Mouse (Mus musculus): Measurements from ENCODE around the gene Tns1. TPM values are rescaled to one million over a fixed set of nuclear protein-coding genes. Genes with fewer than 3 reads are reported as not detected.

The Tns1 gene
- total and polyA plus RNA-seq, 3 experiments = 0.11 TPM; not detected in 2

- no peak overlapping the region for H3K9ac ChIP-seq (ENCODE audit: control insufficient read depth, low read depth, low read length, poor library complexity, severe bottlenecking)
- H3K27me3 ChIP-seq (ENCODE audit: control insufficient read depth in 1 of 2, insufficient read depth in 2 of 2, low read length in 2 of 2) = no peaks in the 10 kb centered on the region
- no peak for DNase-seq (ENCODE audit: low read depth, low spot score)
- no peaks in the 10 kb centered on the region for H3K4me1 ChIP-seq (ENCODE audit: control insufficient read depth in 1 of 2, insufficient read depth in 2 of 2, low read length in 2 of 2)
- no peak overlapping the region for H3K4me3 ChIP-seq (ENCODE audit: control insufficient read depth in 1 of 2, insufficient read depth in 1 of 2, low read depth in 2 of 2, low read length in 2 of 2)
- H3K79me2 ChIP-seq (ENCODE audit: control insufficient read depth, insufficient read depth, low read length, poor library complexity) = no peaks in the 10 kb centered on the region
- no peak for TF ChIP-seq NRF1 (IDR thresholded peaks at IDR 0.05; ENCODE audit: insufficient read depth, low read depth, low read length, poor library complexity, severe bottlenecking)
- TF ChIP-seq GABPA (IDR thresholded peaks at IDR 0.05; ENCODE audit: low read depth, low read length) = no peak
- TF ChIP-seq CTCF (IDR thresholded peaks at IDR 0.05 in 2 of 3, conservative IDR thresholded peaks at IDR 0.05 in 1 of 3; ENCODE audit: control insufficient read depth in 1 of 3, insufficient read depth in 1 of 3, low read depth in 2 of 3, low read length in 3 of 3, poor library complexity in 1 of 3, severe bottlenecking in 1 of 3) = no peak
- no peak for TF ChIP-seq CHD2 (IDR thresholded peaks at IDR 0.05; ENCODE audit: low read length)
- no peak for TF ChIP-seq USF1 (IDR thresholded peaks at IDR 0.05; ENCODE audit: low read depth, low read length)
- no peak for TF ChIP-seq TBP (IDR thresholded peaks at IDR 0.05; ENCODE audit: low read depth, low read length)
- TF ChIP-seq BHLHE40 (IDR thresholded peaks at IDR 0.05; ENCODE audit: borderline replicate concordance, low read depth, low read length) = no peak
- H3K9me3 ChIP-seq (replicated peaks; ENCODE audit: insufficient read depth, low read length) = no peaks in the 10 kb centered on the region
- no peaks in the 10 kb centered on the region for H3K36me3 ChIP-seq (ENCODE audit: control insufficient read depth in 1 of 2, insufficient read depth in 2 of 2, low read length in 2 of 2)
- no peak overlapping the region for H3K27ac ChIP-seq (ENCODE audit: control insufficient read depth, low read depth, low read length)
Measured at GRCm38 (mm10) chr1:74035912-74036489, 88.2 kb downstream of the Tns1 start.

GRCm38 (mm10) chr1:74035487-74035886 is 88.8 kb downstream of the Tns1 start:
- Histone ChIP-seq H3K79me2 (ENCODE audit: control insufficient read depth, insufficient read depth, low read length, poor library complexity) (no peaks in the 10 kb centered on the region), H3K9me3 (replicated peaks; ENCODE audit: insufficient read depth, low read length) (no peaks in the 10 kb centered on the region), H3K4me3 (ENCODE audit: control insufficient read depth in 1 of 2, insufficient read depth in 1 of 2, low read depth in 2 of 2, low read length in 2 of 2) (no peak overlapping the region), H3K27ac (ENCODE audit: control insufficient read depth, low read depth, low read length) (no peak overlapping the region), H3K27me3 (ENCODE audit: control insufficient read depth in 1 of 2, insufficient read depth in 2 of 2, low read length in 2 of 2) (no peaks in the 10 kb centered on the region), H3K9ac (ENCODE audit: control insufficient read depth, low read depth, low read length, poor library complexity, severe bottlenecking) (no peak overlapping the region), H3K4me1 (ENCODE audit: control insufficient read depth in 1 of 2, insufficient read depth in 2 of 2, low read length in 2 of 2) (no peaks in the 10 kb centered on the region), H3K36me3 (ENCODE audit: control insufficient read depth in 1 of 2, insufficient read depth in 2 of 2, low read length in 2 of 2) (no peaks in the 10 kb centered on the region)
- TF ChIP-seq MYC (IDR thresholded peaks at IDR 0.05; ENCODE audit: low read depth, low read length) = no peak
- TF ChIP-seq ZC3H11A (IDR thresholded peaks at IDR 0.05; ENCODE audit: low read depth, low read length) = no peak
- no peak for TF ChIP-seq POLR2A (IDR thresholded peaks at IDR 0.05; ENCODE audit: control insufficient read depth in 1 of 2, insufficient read depth in 1 of 2, low read depth in 1 of 2, low read length in 2 of 2, poor library complexity in 1 of 2)
- no peak for TF ChIP-seq ELF1 (IDR thresholded peaks at IDR 0.05; ENCODE audit: low read depth, low read length)
- no peak for TF ChIP-seq KAT2A (conservative IDR thresholded peaks at IDR 0.05; ENCODE audit: low read depth, low read length)
- no peak for TF ChIP-seq USF1 (IDR thresholded peaks at IDR 0.05; ENCODE audit: low read depth, low read length)
- no peak for TF ChIP-seq JUND (IDR thresholded peaks at IDR 0.05; ENCODE audit: low read depth, low read length)
- no peak for TF ChIP-seq E2F4 (IDR thresholded peaks at IDR 0.05; ENCODE audit: borderline replicate concordance, low read depth, low read length)
- no peak for TF ChIP-seq CHD1 (IDR thresholded peaks at IDR 0.05; ENCODE audit: low read depth, low read length)
- TF ChIP-seq SMC3 (IDR thresholded peaks at IDR 0.05; ENCODE audit: low read depth, low read length) = no peak
- TF ChIP-seq GATA1 (IDR thresholded peaks at IDR 0.05; ENCODE audit: low read depth, low read length) = no peak
- no peak for TF ChIP-seq UBTF (IDR thresholded peaks at IDR 0.05; ENCODE audit: borderline replicate concordance, insufficient read depth, low read depth, low read length)
- no peak for TF ChIP-seq ZNF384 (IDR thresholded peaks at IDR 0.05; ENCODE audit: low read depth, low read length)
- TF ChIP-seq SIN3A (IDR thresholded peaks at IDR 0.05; ENCODE audit: low read length) = no peak
- no peak for TF ChIP-seq CHD2 (IDR thresholded peaks at IDR 0.05; ENCODE audit: low read length)
- TF ChIP-seq MEF2A (IDR thresholded peaks at IDR 0.05; ENCODE audit: extremely low read depth, insufficient replicate concordance, low read depth, low read length, poor library complexity, severe bottlenecking) = no peak
- no peak for DNase-seq (ENCODE audit: low read depth, low spot score)
